Mouse (Mus musculus): ENCODE data around the gene Usp34. TPM values are rescaled to one million over a fixed set of nuclear protein-coding genes. Genes with fewer than 3 reads are reported as not detected.
"Not testable (repeated sequence)": the region's sequence is repeated elsewhere in the genome, so short reads cannot be mapped to it uniquely, and the experiment has no call there.

Usp34 gene
- total RNA-seq, 2 experiments from 2014 or later = 106 to 114 TPM

GRCm38 (mm10) chr11:23335160-23335559 is 28.5 kb downstream of the Usp34 start:
- no peak for DNase-seq (ENCODE audit: low spot score in 2 of 2)

GRCm38 (mm10) chr11:23357226-23357625 is 50.5 kb downstream of the Usp34 start:
- DNase-seq (ENCODE audit: low spot score in 2 of 2) = not testable (repeated sequence)

DNA sequence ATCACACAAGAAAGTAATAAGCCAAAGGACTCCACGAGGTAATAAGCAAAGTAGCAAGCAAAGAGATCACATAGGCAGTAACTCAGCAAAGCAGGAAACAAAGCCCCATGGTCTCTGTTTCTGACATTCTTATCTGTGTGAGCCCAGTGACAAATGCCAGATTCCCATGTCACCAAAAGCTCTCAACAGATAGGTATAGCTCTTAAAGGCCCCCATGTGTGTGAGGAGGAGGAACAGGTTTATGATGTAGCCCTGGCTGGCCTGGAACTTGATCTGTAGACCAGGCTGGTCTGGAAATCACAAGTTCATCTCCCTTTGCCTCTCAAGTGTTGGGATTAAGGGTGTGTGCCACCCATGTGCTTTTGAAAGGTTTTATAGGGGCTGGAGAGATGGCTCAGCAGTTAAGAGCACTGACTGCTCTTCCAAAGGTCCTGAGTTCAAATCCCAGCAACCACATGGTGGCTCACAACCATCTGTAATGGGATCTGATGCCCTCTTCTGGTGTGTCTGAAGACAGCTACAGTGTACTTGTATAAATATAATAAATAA is 53.1 kb downstream of the Usp34 start:
- not testable (repeated sequence) for DNase-seq (ENCODE audit: low spot score in 2 of 2)

- peak in 1 of 2 experiments; percentile 20 for DNase-seq (ENCODE audit: low spot score in 2 of 2)
Observed at GRCm38 (mm10) chr11:23362305-23362704, 55.6 kb downstream of the Usp34 start.

GRCm38 (mm10) chr11:23364348-23364747 is 57.7 kb downstream of the Usp34 start:
- no peak for DNase-seq (ENCODE audit: low spot score in 2 of 2)

DNA sequence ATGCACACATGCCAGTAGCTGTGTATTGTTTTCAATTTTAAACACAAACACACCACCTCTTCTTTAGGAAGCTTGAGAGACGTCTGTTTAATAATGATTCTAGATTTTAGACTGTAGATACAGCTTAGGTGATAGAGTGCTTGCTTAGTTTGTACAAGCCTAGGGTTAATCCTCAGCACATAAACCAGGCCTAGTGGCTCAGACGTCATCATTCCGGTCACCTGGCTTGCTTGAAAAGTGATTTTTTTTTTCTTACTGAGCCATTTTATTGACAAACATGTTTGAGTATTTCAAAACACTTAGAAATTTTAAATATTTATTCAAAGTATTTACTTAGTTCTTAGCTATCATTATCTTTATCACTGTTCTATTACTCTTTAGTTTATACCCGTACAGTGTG is 65.3 kb downstream of the Usp34 start:
- no peak for DNase-seq (ENCODE audit: low spot score in 2 of 2)

GRCm38 (mm10) chr11:23372490-23372889 is 65.8 kb downstream of the Usp34 start:
- no peak for DNase-seq (ENCODE audit: low spot score in 2 of 2)

DNA sequence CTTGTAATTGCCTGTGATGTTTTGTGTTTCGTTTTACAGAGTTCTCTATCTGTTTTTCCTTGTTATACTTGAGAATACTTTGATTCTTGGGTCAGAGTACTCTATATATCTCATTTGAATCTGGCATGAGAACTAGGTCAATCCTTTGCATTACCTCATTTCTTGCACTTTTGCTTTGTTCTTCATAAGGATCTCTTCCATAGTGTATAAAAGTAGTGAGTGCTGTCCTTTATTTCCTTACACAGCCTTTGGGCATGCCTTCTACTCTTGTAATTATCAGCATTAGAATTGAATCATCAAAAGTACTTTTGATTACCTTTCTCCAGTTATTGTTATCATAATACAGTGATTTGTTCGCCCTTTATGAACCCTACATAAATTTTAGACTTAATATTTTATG is 73.4 kb downstream of the Usp34 start:
- no peak for DNase-seq (ENCODE audit: low spot score in 2 of 2)

GRCm38 (mm10) chr11:23380595-23380994 is 73.9 kb downstream of the Usp34 start:
- DNase-seq (ENCODE audit: low spot score in 2 of 2) = no peak

GRCm38 (mm10) chr11:23382787-23383186 is 76.1 kb downstream of the Usp34 start:
- DNase-seq (ENCODE audit: low spot score in 2 of 2) = no peak

DNA sequence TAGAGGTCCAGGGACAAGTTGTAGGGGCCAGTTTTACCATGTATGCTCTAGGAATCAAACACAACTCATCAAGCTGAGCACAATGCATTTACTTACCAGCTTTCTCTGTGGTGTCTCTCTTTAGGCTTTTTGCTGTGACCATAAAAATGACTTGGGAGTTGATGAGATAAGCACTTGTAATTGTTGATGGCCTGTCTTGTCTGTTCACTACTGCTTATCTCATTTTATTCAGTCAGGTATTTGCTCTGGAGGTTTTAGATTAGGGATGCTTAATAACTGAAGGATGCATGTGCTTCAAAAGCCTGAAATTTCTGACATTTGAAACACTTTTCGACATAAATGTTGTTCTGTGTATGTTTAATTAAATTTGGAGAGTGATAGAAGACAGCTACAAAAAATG is 83.0 kb downstream of the Usp34 start:
- no peak for DNase-seq (ENCODE audit: low spot score in 2 of 2)

- no peak for DNase-seq (ENCODE audit: low spot score in 2 of 2)
Observed at GRCm38 (mm10) chr11:23392567-23392966, 85.9 kb downstream of the Usp34 start.

GRCm38 (mm10) chr11:23396608-23397007 is 89.9 kb downstream of the Usp34 start:
- no peak for DNase-seq (ENCODE audit: low spot score in 2 of 2)

- no peak for DNase-seq (ENCODE audit: low spot score in 2 of 2)
Observed at GRCm38 (mm10) chr11:23400978-23401776, 94.5 kb downstream of the Usp34 start.

GRCm38 (mm10) chr11:23428301-23428700 is 121.6 kb downstream of the Usp34 start:
- DNase-seq (ENCODE audit: low spot score in 2 of 2) = no peak

GRCm38 (mm10) chr11:23430013-23430412 is 123.3 kb downstream of the Usp34 start:
- DNase-seq (ENCODE audit: low spot score in 2 of 2) = no peak

DNA sequence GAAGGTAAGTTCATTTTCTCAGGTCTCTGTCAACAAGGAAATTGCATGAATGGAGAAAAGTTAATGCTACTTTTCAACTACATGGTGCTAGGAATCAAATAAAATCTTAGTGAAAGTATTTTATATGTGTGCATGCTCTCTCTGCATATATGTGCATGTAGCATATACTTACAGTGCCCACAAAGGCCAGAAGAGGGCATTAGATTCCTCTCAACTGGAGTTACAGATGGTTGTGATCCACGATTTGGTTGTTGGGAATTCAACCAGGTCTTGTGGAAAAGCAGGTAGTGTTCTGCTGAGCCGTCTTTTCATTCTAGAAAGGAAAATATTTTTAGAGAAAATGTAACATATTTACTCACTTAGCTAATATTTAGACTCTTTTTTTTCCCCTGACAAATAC is 129.4 kb downstream of the Usp34 start:
- no peak for DNase-seq (ENCODE audit: low spot score in 2 of 2)

- DNase-seq (ENCODE audit: low spot score in 2 of 2) = not testable (repeated sequence)
Observed at GRCm38 (mm10) chr11:23465862-23466261, 159.2 kb downstream of the Usp34 start.

DNA sequence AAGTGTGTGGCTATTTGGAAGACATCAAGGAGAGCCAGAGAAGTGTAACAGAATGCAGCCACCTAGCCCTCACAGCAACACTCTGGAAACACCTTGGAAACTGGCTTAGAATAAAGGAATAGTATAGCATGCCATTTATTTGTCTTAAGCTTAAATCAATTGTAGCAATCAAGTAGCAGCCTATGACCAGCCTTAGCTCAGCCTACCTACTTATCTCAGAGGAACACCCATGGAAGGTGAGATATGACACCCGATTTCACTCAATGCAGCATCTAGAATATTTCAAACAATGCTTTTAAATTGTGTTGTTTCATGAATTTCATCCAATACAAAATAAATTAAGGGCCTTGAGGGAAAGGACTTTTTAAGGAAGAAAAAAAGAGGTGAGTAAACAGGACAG is 183.3 kb downstream of the Usp34 start:
- no peak for DNase-seq (ENCODE audit: low spot score in 2 of 2)

- no peak for DNase-seq (ENCODE audit: low spot score in 2 of 2)
Observed at GRCm38 (mm10) chr11:23492048-23492790, 185.5 kb downstream of the Usp34 start.

GRCm38 (mm10) chr11:23495231-23495630 is 188.5 kb downstream of the Usp34 start:
- DNase-seq (ENCODE audit: low spot score in 2 of 2) = no peak

GRCm38 (mm10) chr11:23496661-23497060 is 190.0 kb downstream of the Usp34 start:
- peak in 1 of 2 experiments; percentile 12 for DNase-seq (ENCODE audit: low spot score in 2 of 2)
